Mouse (Mus musculus) ES-Bruce4 (cell line): ENCODE data around the gene Cdc14a.

Experiments
- CTCF ChIP-seq: IDR thresholded peaks from one replicate; pipeline ENCODE4 v1.8.1; 2011; ENCODE audit warnings: low read depth, low read length
- EP300 ChIP-seq: IDR thresholded peaks from 2 replicates; pipeline ENCODE4 v1.6.1; 2011; ENCODE audit warnings: low read depth, low read length; ENCODE audit not compliant: insufficient read depth
- POLR2A ChIP-seq: IDR thresholded peaks from one replicate; pipeline ENCODE4 v1.8.1; 2011; ENCODE audit warnings: low read length; ENCODE audit not compliant: insufficient read depth

DNA sequence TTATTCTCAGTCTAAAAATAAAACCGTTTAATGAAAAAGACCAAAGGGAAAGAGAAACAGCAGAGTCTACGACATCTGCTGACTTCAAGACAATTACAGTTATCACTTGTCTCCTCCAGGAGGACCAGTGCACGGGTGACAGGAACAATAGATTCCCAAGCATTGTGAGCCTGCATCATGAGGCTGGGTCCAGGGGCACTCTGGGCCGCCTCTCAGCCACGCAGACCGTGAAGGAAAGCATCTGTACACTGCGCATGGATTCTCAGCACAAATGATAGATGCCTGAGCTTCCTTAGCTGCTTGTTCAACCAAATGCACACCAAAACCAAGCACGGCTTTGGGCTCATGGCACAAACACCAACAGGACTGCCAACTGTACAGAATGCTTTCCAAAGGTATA lies 146.7 kb downstream of the Cdc14a start:
- TF ChIP-seq CTCF: no peak
- no peak for TF ChIP-seq EP300
- TF ChIP-seq POLR2A: no peak
